Mouse (Mus musculus): Measurements from ENCODE around the gene Timm13.

Gene Timm13

DNA sequence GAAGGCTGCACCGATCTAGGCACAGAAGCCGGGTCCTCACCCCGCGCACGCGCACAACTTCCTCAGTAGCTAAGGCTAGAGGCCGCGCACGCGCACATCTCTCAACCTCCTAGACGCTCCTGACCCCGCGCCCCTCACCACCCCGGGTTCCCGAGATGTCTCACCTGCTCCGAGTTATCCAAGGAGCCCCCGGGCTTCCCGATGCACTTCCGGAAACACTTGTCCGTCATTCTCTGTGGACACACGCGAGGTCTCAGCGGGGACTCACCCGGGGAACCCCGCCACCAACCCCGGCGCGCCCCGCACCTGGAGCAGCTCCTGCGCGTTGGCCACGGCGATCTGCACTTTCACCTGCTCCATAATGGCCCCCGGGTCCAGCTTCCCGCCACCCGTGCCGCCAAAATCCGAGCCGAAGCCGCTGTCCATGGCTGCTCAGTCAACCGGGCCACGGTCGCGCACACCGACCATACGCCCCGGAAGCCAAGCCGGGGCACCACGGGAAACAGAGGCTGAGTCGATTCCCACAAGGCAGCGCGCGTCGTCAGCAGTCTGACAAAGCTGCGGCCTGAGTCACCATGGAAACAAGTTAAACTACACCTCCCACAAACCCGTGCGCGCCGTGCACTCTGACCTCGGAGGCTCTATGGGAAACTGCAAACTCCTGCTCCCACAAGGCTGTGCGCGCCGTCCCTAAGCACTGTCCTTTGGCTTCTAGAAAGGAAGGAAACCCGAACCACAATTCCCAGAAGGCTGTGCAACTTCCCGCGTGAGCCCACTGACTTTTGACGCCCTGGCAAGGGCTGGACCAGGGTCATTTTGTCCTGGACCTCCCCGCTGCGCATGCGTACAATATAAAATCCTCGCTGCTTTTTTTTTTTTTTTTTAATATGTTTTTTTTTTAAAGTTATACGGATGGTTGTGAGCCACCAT is at the start of gene Timm13:
Gene Timm13, minus strand, starts transcription at position 652 of the 930 bp plus-strand sequence.
- peak; percentile 95 for DNase-seq (ENCODE audit: low spot score)

DNA sequence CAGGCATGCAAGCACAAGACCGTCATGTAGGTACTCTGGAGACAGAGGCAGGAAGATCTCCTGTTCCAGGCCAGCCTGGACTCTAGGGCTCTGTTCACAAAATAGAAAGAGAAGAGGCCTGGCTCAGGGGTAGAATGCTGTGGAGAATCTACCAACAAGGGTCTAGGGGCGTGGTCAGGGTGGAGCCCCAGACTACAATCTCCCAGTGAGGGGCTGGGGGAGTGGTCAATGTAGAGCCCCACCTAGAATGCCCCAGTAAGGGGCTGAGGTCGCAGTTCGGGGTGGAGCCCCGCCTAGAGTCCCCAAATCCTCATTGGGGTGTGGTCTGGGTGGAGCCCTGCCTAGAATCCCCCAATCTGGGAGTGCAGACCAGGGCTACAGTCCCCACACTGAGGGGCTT is 49.5 kb upstream of the Timm13 start:
- DNase-seq (ENCODE audit: low spot score), result peak; percentile 44

DNA sequence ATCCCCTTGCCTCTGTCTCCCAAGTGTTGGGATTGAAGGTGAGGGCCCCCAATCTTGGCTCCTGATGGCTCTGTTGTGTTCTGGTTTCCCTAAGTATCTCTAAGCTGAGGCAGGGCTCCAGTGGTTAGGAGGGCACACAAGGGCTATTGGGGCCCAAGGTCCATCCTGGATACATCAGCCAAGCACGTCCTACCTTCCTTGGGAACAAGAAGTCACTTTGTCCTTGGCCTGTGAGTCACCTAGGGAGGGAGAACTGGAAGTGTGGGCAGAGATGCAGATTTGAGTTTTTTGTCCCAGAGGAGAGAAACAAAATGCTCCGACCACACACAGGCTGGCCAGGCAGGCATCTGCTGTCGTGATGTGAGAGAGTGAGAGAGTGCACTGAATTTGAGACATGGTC is 48.3 kb upstream of the Timm13 start:
- DNase-seq (ENCODE audit: low spot score), result no peak

DNA sequence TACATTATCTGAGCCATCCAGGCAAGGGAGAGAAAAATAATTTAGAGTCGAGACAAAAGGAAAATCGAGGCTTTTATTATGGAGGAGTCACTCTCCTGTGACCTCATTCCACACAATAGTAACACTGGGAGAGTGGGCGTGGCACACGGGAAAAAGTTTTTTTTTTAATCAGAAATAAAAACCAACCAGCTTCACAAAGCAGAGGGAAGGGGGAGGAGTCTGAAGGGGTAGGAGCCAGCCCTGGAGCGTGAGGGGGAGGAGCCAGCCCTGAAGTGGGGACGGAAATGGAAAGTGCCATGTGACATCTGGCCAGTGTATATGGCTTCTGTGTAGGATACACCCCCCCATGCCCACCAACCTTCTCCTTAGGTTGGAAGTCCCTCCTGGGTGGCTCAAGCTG is 47.8 kb upstream of the Timm13 start:
- no peak for DNase-seq (ENCODE audit: low spot score)

DNA sequence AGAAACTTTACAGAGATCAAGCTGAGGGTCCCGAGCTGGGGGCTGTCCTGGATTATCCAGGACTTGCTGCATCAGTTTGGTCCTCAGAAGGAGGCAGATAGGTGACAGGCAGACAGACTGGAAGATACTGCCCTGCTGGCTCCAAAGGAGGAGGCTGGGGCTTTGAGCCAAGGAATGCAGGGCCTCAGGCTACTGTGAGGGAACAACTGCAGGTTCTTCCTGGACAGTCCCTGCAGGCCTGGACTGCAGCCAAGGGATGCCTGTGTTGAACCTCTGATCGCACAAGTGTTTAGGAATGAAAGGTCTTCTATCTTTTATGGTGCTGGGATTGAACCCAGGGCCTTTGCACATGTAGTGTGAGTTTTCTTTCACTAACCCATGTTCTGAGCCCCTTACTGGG is 47.0 kb upstream of the Timm13 start:
- DNase-seq (ENCODE audit: low spot score), result peak; percentile 81

DNA sequence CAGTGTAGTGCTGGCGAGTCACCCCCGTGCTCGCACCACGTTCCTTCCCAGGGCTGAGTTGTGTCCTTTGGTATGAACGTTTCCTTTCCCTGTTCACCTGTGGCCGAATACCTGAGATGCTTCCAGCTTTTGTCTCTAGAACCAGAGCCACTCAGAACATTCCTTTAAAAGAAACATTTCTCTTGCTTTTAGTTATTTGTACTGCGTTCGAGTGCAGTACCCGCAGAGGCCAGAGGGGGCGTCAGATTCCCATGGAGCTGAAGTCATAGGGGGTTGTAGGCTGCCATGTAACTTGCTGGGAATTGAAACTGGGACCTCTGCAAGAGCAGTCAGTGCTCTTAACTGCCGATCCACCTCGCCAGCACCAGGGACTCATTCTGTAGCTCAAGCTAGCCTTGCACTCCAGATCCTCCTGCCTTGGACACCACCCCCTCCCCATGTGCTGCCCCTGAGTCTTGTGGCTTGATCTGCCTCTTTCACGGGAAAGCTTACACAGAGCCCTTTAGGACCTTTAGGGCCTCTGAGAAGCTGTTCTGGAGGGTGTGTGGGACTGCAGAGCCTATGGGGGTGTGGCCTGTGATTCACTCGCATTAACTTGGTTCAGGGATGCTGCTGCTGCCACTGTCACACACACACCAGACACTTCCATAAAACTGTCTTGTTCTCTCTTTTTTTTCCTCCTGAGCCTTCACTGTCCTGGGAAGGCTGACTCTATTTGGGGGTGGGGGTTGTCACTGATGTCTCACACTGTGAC is 46.1 kb upstream of the Timm13 start:
- DNase-seq (ENCODE audit: low spot score), result peak; percentile 76

DNA sequence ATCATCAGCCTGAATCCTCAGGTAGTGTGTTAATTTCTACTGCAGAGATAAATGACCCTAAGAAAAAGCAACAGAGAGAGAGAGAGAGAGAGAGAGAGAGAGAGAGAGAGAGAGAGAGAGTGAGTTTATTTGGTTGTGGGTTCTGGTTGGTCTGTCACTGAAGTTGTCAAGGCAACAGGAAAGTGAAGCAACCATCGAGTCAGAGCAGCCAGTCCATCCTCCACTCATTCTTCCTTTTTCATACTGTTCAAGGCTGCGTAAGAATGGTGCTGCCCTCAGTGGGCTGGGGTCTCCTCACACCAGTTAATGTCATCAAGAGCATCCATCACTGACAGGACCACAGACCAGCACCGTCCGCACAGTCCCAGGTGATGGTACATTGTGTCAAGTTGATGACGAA is 43.5 kb upstream of the Timm13 start:
- DNase-seq (ENCODE audit: low spot score), result no peak

DNA sequence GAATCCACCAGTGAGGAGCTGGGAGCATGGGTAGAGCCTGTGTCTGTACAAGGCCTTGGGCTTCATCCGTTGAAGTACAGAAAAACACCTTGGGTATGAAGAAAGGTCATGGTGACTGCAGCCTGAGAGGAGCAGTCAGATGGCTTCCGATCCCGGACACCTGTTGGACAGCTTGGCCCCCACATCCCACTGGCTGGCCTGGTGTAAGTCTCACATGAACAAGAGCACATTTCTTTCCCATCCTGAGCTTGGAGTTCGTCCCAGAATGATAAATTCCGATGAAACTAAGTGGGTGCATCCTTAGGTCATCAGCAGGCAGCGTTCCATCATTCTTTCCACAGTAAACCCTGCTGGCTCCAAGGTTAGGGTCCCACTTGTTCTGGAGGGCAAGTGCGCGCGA is 42.9 kb upstream of the Timm13 start:
- no peak for DNase-seq (ENCODE audit: low spot score)

DNA sequence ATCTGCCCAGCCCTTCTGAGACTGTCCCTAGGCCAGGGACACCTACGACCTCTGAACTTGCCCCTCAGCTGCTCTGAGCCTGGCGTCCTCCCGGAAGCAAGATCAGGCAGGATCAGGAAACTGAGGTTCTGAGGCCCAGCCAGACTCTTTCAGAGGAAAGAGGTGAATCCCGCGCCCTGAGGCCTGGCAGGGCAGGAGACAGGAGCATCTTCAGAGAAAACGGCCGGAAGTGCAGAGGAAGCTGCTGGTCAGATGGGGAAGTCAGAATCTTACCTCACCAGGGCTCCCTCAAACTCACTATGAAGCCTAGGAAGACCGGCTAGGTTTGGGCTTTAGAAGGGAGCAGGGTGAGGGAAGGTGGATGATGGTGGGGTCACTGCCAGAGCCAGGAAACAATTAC is 42.1 kb upstream of the Timm13 start:
- DNase-seq (ENCODE audit: low spot score), result no peak

DNA sequence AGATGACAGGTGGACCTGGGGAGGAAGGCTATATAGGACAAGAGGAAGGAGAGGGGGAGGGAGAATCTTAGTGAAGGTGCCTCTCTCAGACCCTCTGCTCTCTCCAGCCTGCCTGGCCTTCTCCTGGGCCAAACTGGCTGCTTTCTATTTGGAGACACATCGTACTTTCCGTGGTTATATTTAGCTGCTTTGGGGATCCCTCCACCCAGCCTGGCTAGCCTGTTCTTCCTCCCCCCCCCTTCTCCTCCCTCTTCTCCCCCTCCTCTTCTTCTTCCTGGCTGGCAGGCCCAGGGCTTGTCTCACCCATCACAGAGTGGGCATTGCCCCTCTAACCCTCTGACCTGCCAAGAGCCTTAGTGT is 40.2 kb upstream of the Timm13 start:
- no peak for DNase-seq (ENCODE audit: low spot score)

DNA sequence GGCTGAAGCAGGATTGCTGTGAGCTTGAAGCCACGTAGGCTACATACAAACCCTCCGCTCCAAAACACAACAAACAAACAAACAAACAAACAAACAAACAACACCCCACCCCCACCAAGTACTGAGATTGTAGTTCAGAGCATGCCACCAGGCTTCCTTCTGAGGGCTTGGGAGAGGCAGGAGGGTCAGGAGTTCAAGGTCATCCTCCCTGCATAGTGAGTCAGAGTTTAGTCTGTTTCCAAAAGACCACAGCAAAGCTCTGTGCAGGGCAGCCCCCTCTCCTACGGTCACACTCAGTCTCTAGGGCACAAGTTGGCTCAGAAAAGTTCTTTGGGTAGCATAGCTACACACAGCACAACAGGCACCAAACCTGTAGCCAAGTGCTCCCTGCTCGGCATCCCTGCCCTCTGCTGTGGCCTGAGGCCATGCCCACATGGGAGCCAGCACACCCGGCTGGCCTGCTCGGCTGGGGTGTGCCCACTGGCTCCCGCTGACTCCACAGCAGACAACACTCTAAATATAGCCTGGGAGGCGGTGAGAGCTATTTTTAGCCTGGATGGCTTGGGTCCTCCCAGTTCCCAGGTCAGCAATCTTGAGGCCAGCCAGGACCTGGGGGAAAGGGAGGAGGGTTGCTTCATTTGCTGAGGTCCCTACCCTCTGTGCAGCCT is 39.7 kb upstream of the Timm13 start:
- peak; percentile 69 for DNase-seq (ENCODE audit: low spot score)

DNA sequence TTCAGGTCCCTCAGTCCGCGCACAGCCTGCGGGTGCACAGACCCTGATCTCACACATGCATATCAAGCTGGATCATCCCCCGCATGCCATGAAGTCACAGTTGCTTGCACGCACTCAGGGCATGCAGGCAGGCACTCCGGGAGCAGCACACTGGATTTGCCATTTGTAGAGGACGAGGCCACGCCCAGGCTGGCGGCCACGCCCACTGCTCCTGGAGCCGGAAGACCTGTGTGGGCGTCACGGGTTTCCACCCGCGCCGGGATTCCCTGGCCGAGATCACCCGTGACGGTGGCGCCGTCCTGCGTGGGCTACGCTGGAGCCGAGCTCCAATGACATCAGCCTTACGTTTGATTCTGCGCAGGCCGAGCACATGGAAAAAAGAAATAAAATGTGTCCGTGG is 38.9 kb upstream of the Timm13 start:
- DNase-seq (ENCODE audit: low spot score), result peak; percentile 96

DNA sequence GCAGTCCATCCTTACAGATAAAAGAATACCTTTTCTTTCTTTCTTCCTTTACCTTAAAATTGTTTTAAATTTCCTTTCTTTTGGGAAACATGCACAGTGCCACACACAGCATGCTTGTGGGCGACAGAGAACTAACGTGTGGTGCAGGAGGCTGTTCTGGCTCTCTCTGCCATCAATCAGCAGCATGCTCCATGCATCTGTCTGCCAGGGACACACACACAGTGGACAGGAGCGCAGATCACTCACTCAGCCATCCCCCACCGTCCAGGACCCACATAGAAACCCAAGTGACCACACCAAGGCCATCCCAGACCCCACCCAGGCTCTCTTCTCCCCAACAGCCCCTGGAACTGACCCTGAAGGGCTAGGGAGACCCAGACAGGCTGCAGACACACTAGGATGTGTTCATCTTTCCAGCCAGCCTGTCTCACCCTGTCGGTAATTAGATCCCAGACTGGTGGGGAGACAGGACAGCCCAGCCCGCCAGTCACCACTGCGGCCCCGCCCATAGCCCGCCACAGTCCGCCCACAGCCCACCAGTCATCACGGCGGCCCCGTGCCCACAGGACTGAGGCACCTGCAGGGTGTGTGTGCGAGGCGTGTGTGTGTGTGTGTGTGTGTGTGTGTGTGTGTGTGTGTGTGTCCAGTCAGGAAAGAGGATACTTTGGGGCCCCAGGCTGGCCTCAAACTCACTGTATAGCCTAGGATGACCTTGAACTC is 38.2 kb upstream of the Timm13 start:
- DNase-seq (ENCODE audit: low spot score), result no peak

DNA sequence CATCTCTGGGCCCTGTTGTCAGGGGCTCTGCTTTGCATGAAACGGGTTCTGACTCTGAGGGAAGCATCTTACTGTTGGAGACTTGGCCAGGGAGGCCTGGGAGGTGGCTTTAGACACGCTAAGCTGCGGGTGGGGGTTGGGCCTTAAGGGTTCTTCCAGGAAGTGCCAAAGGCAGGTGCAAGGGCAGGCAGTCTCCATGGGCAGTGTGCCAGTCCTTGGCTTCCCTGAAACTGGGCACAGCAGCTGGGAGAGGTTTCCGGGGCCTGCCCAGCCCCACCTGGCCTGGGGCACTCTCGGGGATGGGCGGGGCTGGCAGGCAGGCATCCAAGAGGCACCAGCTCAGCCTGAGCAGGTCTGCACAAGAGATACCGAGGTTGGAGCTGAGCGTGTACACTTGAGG is 36.9 kb upstream of the Timm13 start:
- DNase-seq (ENCODE audit: low spot score), result peak; percentile 73

DNA sequence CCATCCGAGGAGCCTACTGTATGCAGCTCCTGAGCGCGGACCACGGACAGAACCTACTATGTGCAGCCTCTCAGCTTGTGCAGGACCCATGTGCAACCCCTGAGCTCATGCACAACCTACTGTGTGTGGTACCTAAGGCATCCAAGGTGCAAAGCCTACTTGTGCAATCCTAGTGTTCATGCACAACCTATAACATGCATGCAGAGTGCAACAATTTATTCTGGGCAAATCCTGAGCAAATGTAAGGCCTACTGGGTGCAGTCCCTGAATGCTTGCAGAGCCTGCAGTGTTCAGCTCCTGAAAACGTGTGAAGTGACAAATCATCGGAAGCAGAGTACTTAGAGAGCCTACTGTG is 36.0 kb upstream of the Timm13 start:
- DNase-seq (ENCODE audit: low spot score), result no peak

DNA sequence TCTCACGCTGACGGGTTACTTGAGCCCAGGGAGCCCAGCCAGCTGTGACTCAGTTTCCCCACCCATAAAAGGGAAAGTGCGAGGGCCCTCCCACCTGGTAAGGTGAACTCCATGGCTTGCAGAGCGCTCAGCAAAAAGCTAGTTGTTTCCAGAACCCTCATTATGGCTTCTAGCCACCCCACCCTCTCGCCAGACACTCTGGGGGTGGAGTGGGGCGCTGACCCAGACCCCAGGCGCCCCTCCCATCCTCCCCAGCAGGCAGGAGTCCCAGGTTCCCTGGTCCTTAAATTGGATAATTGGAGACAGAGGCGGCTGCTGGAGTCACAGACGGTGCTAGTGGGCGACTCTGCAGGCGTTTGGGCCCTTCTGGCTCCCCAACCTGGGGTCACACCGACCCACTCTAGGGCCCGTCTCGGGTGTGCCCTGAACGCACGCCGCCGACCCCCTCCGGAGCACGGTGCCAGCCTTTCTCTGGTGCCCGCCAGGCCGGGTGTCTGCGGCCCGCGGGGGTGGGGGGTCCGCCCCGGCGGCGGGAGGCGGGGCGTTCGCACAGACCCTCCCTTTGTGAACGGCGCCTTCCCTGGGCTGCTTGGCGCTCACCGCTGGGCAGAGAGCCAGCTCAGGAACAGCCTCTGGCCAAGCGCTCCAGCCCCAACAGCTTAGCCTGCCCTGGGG is 35.5 kb upstream of the Timm13 start:
- peak; percentile 87 for DNase-seq (ENCODE audit: low spot score)

DNA sequence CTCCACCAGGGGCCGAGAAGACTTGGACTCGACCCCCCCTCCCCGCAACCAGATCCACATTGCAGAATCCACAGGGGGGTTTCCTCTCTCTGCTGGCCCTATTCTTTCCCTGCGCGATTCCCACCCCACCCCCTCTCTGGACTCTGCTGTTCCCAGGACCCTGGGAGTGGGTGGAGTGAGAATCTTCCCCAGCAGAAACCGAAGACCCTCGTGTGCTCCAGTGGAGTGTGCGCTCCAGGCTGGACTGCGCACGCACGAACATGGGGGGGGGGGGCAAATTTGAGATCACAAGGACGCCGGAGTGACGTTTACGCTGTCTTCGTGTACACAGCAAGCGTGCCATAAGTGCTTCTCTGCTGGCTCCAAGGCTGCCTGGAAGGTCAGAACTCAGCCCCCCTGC is 34.9 kb upstream of the Timm13 start:
- no peak for DNase-seq (ENCODE audit: low spot score)

DNA sequence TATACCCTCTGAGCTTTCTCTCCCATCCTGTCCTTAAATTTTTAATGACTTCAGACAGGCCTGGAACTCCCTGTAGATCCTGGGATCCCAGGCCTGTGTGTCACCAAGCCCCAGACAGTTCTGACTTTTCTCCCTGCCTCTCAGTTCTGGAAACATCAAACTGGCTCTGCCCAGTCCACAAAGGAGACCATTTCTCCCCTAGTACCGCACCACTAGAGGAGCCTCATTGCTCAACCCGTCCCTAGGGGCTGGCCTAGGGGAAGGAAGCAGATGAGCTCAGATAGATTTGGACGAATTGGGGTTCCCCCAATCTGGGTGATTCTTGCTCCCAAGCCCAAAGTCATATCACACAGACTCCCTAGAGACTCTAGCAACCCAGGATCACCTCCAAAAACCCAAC is 34.5 kb upstream of the Timm13 start:
- no peak for DNase-seq (ENCODE audit: low spot score)

DNA sequence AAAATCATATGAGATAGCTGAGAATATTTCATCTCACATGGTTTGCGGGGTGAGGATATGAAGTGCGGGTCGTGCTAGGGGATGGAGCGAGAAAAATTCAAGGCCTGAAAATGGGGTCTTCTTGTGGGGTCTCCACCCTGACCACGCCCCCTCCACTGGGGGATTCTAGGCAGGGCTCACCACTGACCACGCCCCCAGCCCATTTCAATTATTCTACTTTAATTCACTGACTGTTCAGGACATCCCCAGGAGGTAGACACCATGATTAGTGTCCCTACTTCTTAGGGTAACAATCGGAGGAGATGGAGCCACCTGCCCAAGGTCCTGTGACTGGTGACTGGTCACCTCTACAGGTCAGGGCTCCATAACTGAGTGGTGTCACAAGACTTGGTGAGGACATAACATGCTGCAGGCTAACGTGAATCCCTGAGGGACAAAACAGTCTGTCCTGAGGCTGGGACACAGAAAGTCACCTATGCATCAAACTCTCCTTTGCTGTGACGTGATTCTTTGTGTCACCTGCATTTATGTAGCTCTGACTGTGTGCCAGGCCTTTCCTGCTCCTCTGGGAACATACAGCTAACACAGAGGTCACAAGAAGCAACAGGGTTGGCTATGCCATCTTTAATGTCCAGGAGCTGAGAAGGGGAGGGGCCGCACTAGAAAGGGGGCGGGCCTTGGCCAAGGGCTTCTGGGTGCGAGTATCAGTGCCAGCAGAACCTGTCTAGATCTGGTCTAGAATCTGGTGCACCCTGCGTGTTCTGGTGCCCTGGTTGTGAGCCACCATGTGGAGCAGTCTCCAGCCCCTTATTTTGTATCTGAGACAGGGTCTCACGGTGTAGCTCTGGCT is 33.6 kb upstream of the Timm13 start:
- peak; percentile 69 for DNase-seq (ENCODE audit: low spot score)

DNA sequence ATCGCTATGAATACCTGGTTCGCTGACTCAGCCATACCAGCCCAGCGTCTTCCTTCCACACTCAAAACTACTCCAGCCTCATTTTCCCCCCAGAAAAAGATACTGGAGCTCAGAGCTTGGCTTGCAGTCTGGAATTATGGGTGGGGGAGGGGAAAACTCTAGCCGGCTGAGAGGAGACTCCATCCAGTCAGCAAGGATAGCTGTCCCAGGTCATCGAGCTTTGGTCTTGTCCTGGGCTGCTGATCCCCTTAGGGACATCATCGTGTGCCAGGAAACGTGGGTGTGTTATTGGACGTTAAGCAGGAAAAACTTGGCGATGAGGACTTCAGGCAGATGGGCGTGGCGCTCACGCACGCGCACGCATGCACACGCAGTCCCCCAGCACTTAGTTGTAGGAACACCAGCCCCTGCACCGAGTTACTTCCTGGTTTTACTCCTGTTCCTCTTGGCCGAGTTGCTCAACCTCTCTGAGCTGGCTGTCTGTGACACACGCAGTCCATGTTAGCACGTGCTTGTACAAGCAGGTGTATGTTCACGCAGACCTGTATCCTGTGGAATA is 32.7 kb upstream of the Timm13 start:
- peak; percentile 62 for DNase-seq (ENCODE audit: low spot score)

Measured in testis, postnatal 10 days (tissue).